Mouse (Mus musculus): ENCODE measurements around the gene Itga9.

Itga9 gene

GRCm38 (mm10) chr9:118927501-118927900 lies 321.0 kb downstream of the Itga9 start:
- no peak for DNase-seq

GRCm38 (mm10) chr9:118928007-118928406 lies 321.5 kb downstream of the Itga9 start:
- no peak for DNase-seq

GRCm38 (mm10) chr9:118928656-118929055 lies 322.2 kb downstream of the Itga9 start:
- no peak for DNase-seq

- DNase-seq, result no peak
Measured at GRCm38 (mm10) chr9:118930611-118931010, 324.1 kb downstream of the Itga9 start.

- no peak for DNase-seq
Measured at GRCm38 (mm10) chr9:118933800-118934199, 327.3 kb downstream of the Itga9 start.

GRCm38 (mm10) chr9:118934319-118934718 lies 327.8 kb downstream of the Itga9 start:
- no peak for DNase-seq

- DNase-seq, result no peak
Measured at GRCm38 (mm10) chr9:118935098-118935497, 328.6 kb downstream of the Itga9 start.

GRCm38 (mm10) chr9:118936071-118936470 lies 329.6 kb downstream of the Itga9 start:
- no peak for DNase-seq

GRCm38 (mm10) chr9:118937515-118937914 lies 331.0 kb downstream of the Itga9 start:
- DNase-seq, result no peak

- DNase-seq, result no peak
Measured at GRCm38 (mm10) chr9:118939410-118939809, 332.9 kb downstream of the Itga9 start.

- DNase-seq, result no peak
Measured at GRCm38 (mm10) chr9:118939831-118940230, 333.3 kb downstream of the Itga9 start.

GRCm38 (mm10) chr9:118940591-118941207 lies 334.2 kb downstream of the Itga9 start:
- DNase-seq, result no peak

- DNase-seq, result no peak
Measured at GRCm38 (mm10) chr9:118942030-118942429, 335.5 kb downstream of the Itga9 start.

- DNase-seq, result no peak
Measured at GRCm38 (mm10) chr9:118943941-118944340, 337.5 kb downstream of the Itga9 start.

- DNase-seq, result no peak
Measured at GRCm38 (mm10) chr9:118944388-118944787, 337.9 kb downstream of the Itga9 start.

- DNase-seq, result no peak
Measured at GRCm38 (mm10) chr9:118948486-118948885, 342.0 kb downstream of the Itga9 start.

- DNase-seq, result no peak
Measured at GRCm38 (mm10) chr9:118949124-118949523, 342.6 kb downstream of the Itga9 start.

GRCm38 (mm10) chr9:118949654-118950053 lies 343.2 kb downstream of the Itga9 start:
- DNase-seq, result no peak

GRCm38 (mm10) chr9:118950061-118950460 lies 343.6 kb downstream of the Itga9 start:
- DNase-seq, result no peak

All from spleen, adult 18-20 months (tissue).